Mouse (Mus musculus): ENCODE results near the gene Stxbp4. TPM values are rescaled to one million over a fixed set of nuclear protein-coding genes. Genes with fewer than 3 reads are reported as not detected.

Stxbp4 gene
- total and polyA plus RNA-seq, 3 experiments = 4.0 to 4.9 TPM; not detected in 1

GRCm38 (mm10) chr11:90487686-90488085 lies 150.2 kb downstream of the Stxbp4 start:
- TF ChIP-seq POLR2AphosphoS2 (IDR thresholded peaks at IDR 0.05; ENCODE audit: low read length) = no peak
- Histone ChIP-seq H3K36me3 (ENCODE audit: control insufficient read depth in 1 of 2, insufficient read depth in 2 of 2, low read length in 2 of 2) (no peaks in the 10 kb centered on the region), H3K27me3 (ENCODE audit: control insufficient read depth in 1 of 2, insufficient read depth in 2 of 2, low read length in 2 of 2) (no peaks in the 10 kb centered on the region), H3K9ac (ENCODE audit: control insufficient read depth, low read depth, low read length, poor library complexity, severe bottlenecking) (no peak overlapping the region), H3K27ac (ENCODE audit: control insufficient read depth, low read depth, low read length) (no peak overlapping the region), H3K9me3 (replicated peaks; ENCODE audit: insufficient read depth, low read length) (no peaks in the 10 kb centered on the region), H3K4me1 (ENCODE audit: control insufficient read depth in 1 of 2, insufficient read depth in 2 of 2, low read length in 2 of 2) (no peaks in the 10 kb centered on the region), H3K79me2 (ENCODE audit: control insufficient read depth, insufficient read depth, low read length, poor library complexity) (no peaks in the 10 kb centered on the region), H3K4me3 (ENCODE audit: control insufficient read depth in 1 of 2, insufficient read depth in 1 of 2, low read depth in 2 of 2, low read length in 2 of 2) (no peak overlapping the region)
- no peak for DNase-seq (ENCODE audit: low read depth, low spot score)

DNA sequence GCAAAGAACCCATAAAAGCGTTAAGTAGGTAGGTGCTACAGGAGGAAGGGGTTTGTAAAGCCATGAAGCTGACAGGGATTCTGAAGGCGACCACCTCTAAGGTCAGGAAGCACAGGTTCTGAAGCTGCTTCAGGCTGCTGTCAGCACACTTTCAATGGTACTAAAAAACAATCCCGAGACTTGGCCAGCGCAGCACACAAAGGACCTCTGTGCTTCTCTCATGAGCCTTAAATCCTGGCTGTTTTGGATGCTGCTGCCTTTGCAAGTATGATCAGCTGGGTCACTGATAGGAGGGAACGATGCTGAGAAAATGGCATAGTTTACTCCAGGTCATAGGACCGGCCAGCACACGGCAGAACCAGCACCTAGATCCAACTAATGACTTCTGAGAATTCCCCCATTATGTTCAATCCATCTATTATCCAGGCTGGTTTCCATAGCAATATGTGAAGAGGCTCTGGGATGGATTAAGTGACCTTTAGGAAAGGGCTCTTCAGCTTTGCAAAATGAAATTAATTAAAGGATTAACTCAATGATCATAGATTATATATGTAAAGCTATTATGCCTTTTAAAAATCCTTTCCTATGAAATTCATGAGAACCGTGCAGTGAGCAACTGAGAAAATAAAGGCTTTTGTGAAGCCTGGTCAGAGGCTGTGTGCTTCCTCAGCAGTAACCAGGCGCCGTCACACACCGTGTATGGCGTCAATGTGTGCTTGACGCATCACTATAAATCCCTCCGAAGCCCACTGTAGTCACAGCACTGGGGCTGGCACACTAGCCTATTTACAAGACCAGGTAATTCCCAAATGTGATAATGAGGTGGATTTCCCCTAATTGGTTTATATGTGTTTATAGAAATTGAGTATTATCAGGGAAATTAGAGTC lies 152.9 kb downstream of the Stxbp4 start:
- no peak for DNase-seq (ENCODE audit: low read depth, low spot score)
- no peak overlapping the region for H3K4me3 ChIP-seq (ENCODE audit: control insufficient read depth in 1 of 2, insufficient read depth in 1 of 2, low read depth in 2 of 2, low read length in 2 of 2)
- no peaks in the 10 kb centered on the region for H3K4me1 ChIP-seq (ENCODE audit: control insufficient read depth in 1 of 2, insufficient read depth in 2 of 2, low read length in 2 of 2)
- H3K9me3 ChIP-seq (replicated peaks; ENCODE audit: insufficient read depth, low read length) = no peaks in the 10 kb centered on the region
- H3K79me2 ChIP-seq (ENCODE audit: control insufficient read depth, insufficient read depth, low read length, poor library complexity) = no peaks in the 10 kb centered on the region
- no peaks in the 10 kb centered on the region for H3K27me3 ChIP-seq (ENCODE audit: control insufficient read depth in 1 of 2, insufficient read depth in 2 of 2, low read length in 2 of 2)
- H3K9ac ChIP-seq (ENCODE audit: control insufficient read depth, low read depth, low read length, poor library complexity, severe bottlenecking) = no peak overlapping the region
- TF ChIP-seq KAT2A (conservative IDR thresholded peaks at IDR 0.05; ENCODE audit: low read depth, low read length) = no peak
- TF ChIP-seq MXI1 (IDR thresholded peaks at IDR 0.05; ENCODE audit: low read depth, low read length) = no peak
- no peak overlapping the region for H3K27ac ChIP-seq (ENCODE audit: control insufficient read depth, low read depth, low read length)
- no peaks in the 10 kb centered on the region for H3K36me3 ChIP-seq (ENCODE audit: control insufficient read depth in 1 of 2, insufficient read depth in 2 of 2, low read length in 2 of 2)

DNA sequence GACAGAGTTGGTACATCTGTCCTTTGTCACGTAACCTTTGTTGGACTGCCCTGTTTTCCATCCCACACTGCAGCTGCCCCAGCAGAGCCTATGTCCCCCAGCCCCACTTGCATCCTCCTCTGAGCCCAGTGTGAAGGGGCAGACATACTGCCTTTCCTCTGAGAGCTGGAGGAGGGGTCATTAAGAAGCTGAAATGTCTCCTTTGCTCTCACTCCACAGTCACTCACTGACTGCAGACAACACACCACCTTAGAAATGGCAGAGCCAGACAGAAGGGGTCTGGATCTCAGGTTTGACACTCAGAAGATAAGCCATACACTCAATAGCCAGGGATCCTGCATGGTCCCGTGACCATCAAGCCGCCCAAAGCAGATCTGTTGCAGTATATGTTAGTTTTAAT lies 154.1 kb downstream of the Stxbp4 start:
- TF ChIP-seq EP300 (IDR thresholded peaks at IDR 0.05; ENCODE audit: low read depth in 1 of 2, low read length in 2 of 2) (no peak), USF1 (IDR thresholded peaks at IDR 0.05; ENCODE audit: low read depth, low read length) (no peak), NRF1 (IDR thresholded peaks at IDR 0.05; ENCODE audit: insufficient read depth, low read depth, low read length, poor library complexity, severe bottlenecking) (no peak), KAT2A (conservative IDR thresholded peaks at IDR 0.05; ENCODE audit: low read depth, low read length) (no peak), MXI1 (IDR thresholded peaks at IDR 0.05; ENCODE audit: low read depth, low read length) (no peak), USF2 (IDR thresholded peaks at IDR 0.05; ENCODE audit: borderline replicate concordance in 1 of 2, insufficient read depth in 1 of 2, low read depth in 1 of 2, low read length in 2 of 2) (no peak), CTCF (IDR thresholded peaks at IDR 0.05 in 2 of 3, conservative IDR thresholded peaks at IDR 0.05 in 1 of 3; ENCODE audit: control insufficient read depth in 1 of 3, insufficient read depth in 1 of 3, low read depth in 2 of 3, low read length in 3 of 3, poor library complexity in 1 of 3, severe bottlenecking in 1 of 3) (no peak), POLR2AphosphoS5 (IDR thresholded peaks at IDR 0.05; ENCODE audit: borderline replicate concordance, low read depth, low read length) (no peak), TBP (IDR thresholded peaks at IDR 0.05; ENCODE audit: low read depth, low read length) (no peak), GATA1 (IDR thresholded peaks at IDR 0.05; ENCODE audit: low read depth, low read length) (no peak), MYC (IDR thresholded peaks at IDR 0.05; ENCODE audit: low read depth, low read length) (no peak), HCFC1 (IDR thresholded peaks at IDR 0.05; ENCODE audit: low read depth, low read length) (no peak), UBTF (IDR thresholded peaks at IDR 0.05; ENCODE audit: borderline replicate concordance, insufficient read depth, low read depth, low read length) (no peak), NELFE (IDR thresholded peaks at IDR 0.05; ENCODE audit: low read depth, low read length) (no peak), TAL1 (IDR thresholded peaks at IDR 0.05; ENCODE audit: low read length) (no peak), RCOR1 (IDR thresholded peaks at IDR 0.05; ENCODE audit: low read depth, low read length) (no peak), JUND (IDR thresholded peaks at IDR 0.05; ENCODE audit: low read depth, low read length) (no peak)
- H3K4me1 ChIP-seq (ENCODE audit: control insufficient read depth in 1 of 2, insufficient read depth in 2 of 2, low read length in 2 of 2) = no peaks in the 10 kb centered on the region
- H3K27ac ChIP-seq (ENCODE audit: control insufficient read depth, low read depth, low read length) = no peak overlapping the region
- no peak overlapping the region for H3K9ac ChIP-seq (ENCODE audit: control insufficient read depth, low read depth, low read length, poor library complexity, severe bottlenecking)
- no peaks in the 10 kb centered on the region for H3K79me2 ChIP-seq (ENCODE audit: control insufficient read depth, insufficient read depth, low read length, poor library complexity)
- no peak for DNase-seq (ENCODE audit: low read depth, low spot score)
- H3K9me3 ChIP-seq (replicated peaks; ENCODE audit: insufficient read depth, low read length) = no peaks in the 10 kb centered on the region
- no peak overlapping the region for H3K4me3 ChIP-seq (ENCODE audit: control insufficient read depth in 1 of 2, insufficient read depth in 1 of 2, low read depth in 2 of 2, low read length in 2 of 2)
- H3K36me3 ChIP-seq (ENCODE audit: control insufficient read depth in 1 of 2, insufficient read depth in 2 of 2, low read length in 2 of 2) = no peaks in the 10 kb centered on the region
- no peaks in the 10 kb centered on the region for H3K27me3 ChIP-seq (ENCODE audit: control insufficient read depth in 1 of 2, insufficient read depth in 2 of 2, low read length in 2 of 2)

All from MEL (cell line).